Mouse (Mus musculus): ENCODE measurements around the gene Fyn.

The Fyn gene

GRCm38 (mm10) chr10:39443122-39443521 lies 74.5 kb downstream of the Fyn start:
- no peak for DNase-seq (ENCODE audit: low read depth, low spot score)

- DNase-seq (ENCODE audit: low read depth, low spot score) = no peak
These were observed 75.3 kb downstream of the Fyn start for GRCm38 (mm10) chr10:39443947-39444346.

- DNase-seq (ENCODE audit: low read depth, low spot score) = no peak
These were observed 77.2 kb downstream of the Fyn start for GRCm38 (mm10) chr10:39445870-39446269.

- no peak for DNase-seq (ENCODE audit: low read depth, low spot score)
These were observed 78.1 kb downstream of the Fyn start for GRCm38 (mm10) chr10:39446706-39447105.

GRCm38 (mm10) chr10:39449179-39449578 lies 80.5 kb downstream of the Fyn start:
- no peak for DNase-seq (ENCODE audit: low read depth, low spot score)

GRCm38 (mm10) chr10:39450356-39450755 lies 81.7 kb downstream of the Fyn start:
- DNase-seq (ENCODE audit: low read depth, low spot score) = peak; percentile 48

GRCm38 (mm10) chr10:39451065-39451464 lies 82.4 kb downstream of the Fyn start:
- no peak for DNase-seq (ENCODE audit: low read depth, low spot score)

- DNase-seq (ENCODE audit: low read depth, low spot score) = no peak
These were observed 83.4 kb downstream of the Fyn start for GRCm38 (mm10) chr10:39451918-39452624.

GRCm38 (mm10) chr10:39455344-39455743 lies 86.7 kb downstream of the Fyn start:
- DNase-seq (ENCODE audit: low read depth, low spot score) = no peak

GRCm38 (mm10) chr10:39455857-39456620 lies 87.4 kb downstream of the Fyn start:
- no peak for DNase-seq (ENCODE audit: low read depth, low spot score)

- no peak for DNase-seq (ENCODE audit: low read depth, low spot score)
These were observed 88.1 kb downstream of the Fyn start for GRCm38 (mm10) chr10:39456776-39457175.

- DNase-seq (ENCODE audit: low read depth, low spot score) = peak; percentile 64
These were observed 88.6 kb downstream of the Fyn start for GRCm38 (mm10) chr10:39457281-39457680.

GRCm38 (mm10) chr10:39458766-39459699 lies 90.4 kb downstream of the Fyn start:
- DNase-seq (ENCODE audit: low read depth, low spot score) = peak; percentile 89

GRCm38 (mm10) chr10:39460621-39461020 lies 92.0 kb downstream of the Fyn start:
- no peak for DNase-seq (ENCODE audit: low read depth, low spot score)

- no peak for DNase-seq (ENCODE audit: low read depth, low spot score)
These were observed 93.3 kb downstream of the Fyn start for GRCm38 (mm10) chr10:39461909-39462308.

GRCm38 (mm10) chr10:39462711-39463110 lies 94.1 kb downstream of the Fyn start:
- DNase-seq (ENCODE audit: low read depth, low spot score) = peak; percentile 61

GRCm38 (mm10) chr10:39464383-39464782 lies 95.7 kb downstream of the Fyn start:
- DNase-seq (ENCODE audit: low read depth, low spot score) = no peak

- no peak for DNase-seq (ENCODE audit: low read depth, low spot score)
These were observed 98.7 kb downstream of the Fyn start for GRCm38 (mm10) chr10:39467317-39467716.

- no peak for DNase-seq (ENCODE audit: low read depth, low spot score)
These were observed 99.2 kb downstream of the Fyn start for GRCm38 (mm10) chr10:39467821-39468220.

- DNase-seq (ENCODE audit: low read depth, low spot score) = no peak
These were observed 99.9 kb downstream of the Fyn start for GRCm38 (mm10) chr10:39468576-39468975.

- DNase-seq (ENCODE audit: low read depth, low spot score) = no peak
These were observed 100.7 kb downstream of the Fyn start for GRCm38 (mm10) chr10:39469341-39469740.

GRCm38 (mm10) chr10:39470321-39470720 lies 101.7 kb downstream of the Fyn start:
- DNase-seq (ENCODE audit: low read depth, low spot score) = peak; percentile 42
